Mouse (Mus musculus): Measurements from ENCODE around the gene Lamtor3.
"Not testable (repeated sequence)": the region's sequence is repeated elsewhere in the genome, so short reads cannot be mapped to it uniquely, and the experiment has no call there.

Lamtor3 gene

DNA sequence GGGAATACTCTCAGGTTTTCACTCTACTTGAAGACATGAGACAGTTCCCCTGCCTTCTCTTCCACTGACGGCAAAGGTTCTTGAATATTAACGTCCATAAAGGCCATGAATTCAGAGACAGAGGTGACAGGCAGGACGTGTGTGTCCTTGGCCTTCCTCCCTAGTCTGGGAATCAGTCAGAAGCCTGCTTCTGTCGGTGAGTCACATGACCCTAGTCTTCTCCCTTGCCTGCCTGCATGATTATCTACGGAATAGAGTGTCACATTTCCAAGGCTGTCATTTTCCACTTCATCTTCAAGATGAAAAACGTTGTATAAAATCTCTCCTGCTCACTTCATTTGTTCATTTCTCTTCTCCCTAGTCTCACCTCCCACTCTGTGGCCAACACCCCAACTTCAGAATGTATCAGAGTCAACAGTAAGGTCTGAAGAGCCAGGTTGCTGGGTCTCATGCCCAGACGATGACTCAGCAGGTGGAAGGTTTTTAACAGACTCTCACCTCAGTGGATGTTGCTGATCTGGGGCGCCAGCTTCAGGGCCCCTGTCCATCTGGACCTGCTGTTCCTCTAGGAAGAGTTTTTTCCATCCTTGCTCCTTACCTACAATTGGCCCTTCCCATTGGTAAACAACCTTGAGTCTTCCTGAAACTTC lies 43.6 kb downstream of the Lamtor3 start:
- DNase-seq (ENCODE audit: low read depth, low spot score), result no peak

DNA sequence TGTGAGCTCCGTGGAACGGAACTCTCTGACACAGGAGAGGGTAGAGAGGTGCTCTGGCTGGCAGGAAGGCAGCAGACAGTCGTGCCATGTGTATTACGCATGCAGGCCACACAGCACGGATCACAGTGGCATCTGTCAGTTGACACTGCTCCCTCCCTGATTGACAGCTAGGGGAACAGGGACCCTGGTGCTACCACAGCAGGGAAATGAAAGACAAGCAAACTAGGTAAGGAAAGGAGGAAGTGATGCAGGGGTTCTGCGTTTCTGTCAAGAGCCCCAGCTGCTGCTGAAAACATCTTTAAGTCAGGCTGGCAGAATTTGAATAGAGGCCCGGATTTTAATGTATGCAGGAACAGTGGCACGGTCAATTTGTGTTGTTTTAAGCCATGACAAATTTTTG lies 45.2 kb downstream of the Lamtor3 start:
- no peak for DNase-seq (ENCODE audit: low read depth, low spot score)

DNA sequence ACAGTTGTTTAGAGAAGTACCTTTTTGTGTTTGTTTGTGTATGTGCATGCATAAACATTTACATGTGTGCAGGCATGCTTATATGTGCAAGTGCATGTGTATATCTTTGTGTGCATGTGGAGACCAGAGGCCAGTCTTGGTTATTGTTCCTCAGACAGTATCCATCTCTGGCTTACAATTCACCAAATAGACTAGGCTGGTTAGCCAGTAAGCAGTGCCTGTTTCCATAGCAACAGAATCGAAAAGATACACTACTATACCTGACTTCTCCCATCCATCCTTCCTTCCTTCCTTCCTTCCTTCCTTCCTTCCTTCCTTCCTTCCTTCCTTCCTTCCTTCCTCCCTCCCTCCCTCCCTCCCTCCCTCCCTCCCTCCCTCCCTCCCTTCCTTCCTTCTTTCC lies 45.7 kb downstream of the Lamtor3 start:
- not testable (repeated sequence) for DNase-seq (ENCODE audit: low read depth, low spot score)

DNA sequence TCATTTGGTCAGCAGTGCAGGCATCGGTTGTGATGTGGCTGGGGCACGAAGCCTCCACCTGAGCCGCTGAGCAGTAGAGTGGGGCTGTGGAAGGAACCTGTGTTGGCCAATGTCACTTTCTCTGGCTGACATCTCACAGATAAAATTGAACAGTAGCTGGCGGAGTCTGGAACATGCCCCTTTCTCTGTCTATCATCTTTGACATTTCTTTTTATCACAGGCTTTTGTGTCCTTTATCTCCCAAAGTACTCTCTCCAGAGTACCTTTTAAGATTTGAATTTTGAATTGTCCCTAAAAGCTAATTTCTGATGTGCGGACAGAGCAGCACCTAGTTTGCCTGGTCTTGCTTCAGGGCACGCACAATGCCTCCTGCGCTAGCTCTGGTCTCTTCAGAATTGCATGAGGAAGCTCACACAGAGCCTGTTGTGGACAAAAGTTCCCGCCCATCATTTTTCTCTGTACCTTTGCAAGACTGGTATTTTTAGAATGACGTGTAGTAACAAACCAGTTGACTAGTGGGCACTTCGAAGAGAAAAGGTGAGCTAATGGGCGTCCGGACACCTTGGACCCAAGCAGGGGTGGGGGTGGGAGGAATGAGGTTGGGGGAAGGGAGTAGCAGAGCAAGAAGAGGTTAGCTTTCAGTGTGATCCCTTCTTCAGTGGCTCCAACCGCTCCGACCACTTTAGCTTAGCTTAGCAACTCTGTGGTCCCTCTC lies 50.0 kb downstream of the Lamtor3 start:
- DNase-seq (ENCODE audit: low read depth, low spot score), result no peak

DNA sequence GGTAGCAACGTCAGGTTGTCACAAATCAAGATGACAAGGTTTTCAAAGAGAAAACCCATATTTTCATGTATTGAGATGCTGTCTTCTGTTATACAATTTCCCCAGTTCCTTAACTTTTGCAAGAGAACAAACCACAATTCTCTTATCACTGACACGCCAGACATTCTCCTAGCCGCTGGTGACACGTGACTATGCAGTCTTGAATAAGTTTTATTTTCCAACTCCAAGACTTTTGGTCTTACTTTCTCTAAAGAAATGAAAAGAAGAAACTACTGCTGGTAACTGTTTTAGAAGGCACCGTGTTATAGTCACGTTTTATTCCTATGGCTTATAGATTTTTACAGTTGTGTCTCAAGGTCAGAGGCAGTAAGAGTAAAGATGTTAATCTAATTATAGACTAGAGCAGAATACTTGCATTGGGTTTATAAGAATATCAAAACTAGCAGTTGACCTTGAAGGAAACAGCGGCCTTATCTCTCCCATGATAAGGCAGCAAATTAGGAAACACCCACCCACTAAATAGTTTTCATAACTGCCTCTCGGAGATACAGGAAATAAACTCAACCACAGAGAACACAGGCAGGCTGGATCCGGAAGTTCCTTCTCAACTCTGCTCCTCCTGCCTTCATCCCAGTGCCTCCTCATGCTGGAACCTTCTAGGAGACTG lies 50.6 kb downstream of the Lamtor3 start:
- peak; percentile 73 for DNase-seq (ENCODE audit: low read depth, low spot score)

DNA sequence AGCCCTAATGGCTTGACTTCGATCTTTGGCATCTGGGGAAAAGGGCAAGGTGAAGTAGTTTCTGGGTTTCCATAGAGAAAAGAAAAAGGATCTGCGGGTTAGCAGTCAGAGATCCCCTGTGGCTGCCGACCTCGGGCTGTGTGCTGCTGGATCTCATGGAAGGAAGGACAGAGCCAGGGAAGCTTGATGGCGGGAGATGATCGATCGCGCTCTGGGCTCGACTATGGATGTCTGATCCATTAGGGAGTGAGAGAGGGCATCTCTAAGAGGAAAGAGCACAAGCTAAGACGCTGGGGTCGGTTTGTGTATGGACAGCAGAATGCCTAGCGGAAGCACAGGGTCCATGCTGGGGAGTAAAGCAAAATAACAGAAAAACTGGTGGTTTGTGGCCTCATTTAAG lies 51.6 kb downstream of the Lamtor3 start:
- no peak for DNase-seq (ENCODE audit: low read depth, low spot score)

DNA sequence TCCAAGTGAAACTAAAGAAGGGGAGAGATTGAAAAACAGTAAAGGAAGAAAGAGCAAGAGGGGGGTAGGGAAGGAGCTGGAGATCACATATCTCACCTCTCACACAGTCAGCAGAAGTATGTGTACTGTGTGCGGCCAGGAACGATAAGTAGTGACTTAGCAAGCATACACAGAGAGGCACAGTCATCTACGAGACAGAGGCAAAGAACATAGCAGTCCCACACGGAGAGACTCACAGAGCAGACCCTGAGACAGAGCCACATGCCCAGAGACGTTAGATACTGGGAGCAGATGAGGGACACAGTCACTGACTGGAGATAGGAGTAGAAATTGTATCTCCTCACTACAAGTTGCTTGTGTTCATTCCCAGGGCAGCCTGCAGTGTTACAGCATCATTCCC lies 53.9 kb downstream of the Lamtor3 start:
- no peak for DNase-seq (ENCODE audit: low read depth, low spot score)

DNA sequence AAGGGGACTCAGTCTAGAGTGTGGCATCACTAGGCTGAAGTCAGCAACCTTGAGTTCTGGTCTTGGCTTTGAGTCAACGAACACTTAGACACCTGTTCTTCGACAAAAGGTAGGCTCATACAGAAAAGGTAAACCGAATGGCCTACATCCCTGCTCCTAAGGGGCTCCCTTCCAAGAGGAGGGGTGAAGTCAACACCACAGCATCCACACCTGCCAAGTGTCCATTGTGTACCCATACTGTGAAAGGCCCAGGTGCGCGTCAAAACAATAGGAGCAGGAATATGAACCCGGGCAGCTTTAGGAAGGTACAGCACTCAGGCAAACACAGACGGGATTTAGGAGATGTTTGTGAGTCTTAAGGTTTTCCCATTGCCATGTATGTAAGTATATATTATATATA lies 54.7 kb downstream of the Lamtor3 start:
- no peak for DNase-seq (ENCODE audit: low read depth, low spot score)

DNA sequence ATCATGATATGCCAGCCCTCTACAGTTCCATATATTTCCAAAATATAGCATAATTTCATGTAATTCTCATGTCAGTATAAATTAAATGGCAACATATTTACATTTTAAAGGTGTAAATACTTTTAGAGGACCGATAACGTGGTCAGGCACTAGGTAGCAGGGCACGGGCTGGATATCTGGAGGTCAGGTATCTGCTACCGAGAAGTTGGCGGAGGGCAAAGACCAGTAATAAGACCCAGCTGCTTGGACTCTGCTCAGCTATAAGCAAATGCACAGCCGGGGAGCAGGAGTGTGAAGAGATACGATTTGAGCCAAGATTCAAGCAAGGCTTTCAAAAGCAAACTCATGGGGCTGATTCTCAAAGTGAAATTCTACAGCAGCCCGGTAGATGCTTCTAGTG lies 56.0 kb downstream of the Lamtor3 start:
- no peak for DNase-seq (ENCODE audit: low read depth, low spot score)

DNA sequence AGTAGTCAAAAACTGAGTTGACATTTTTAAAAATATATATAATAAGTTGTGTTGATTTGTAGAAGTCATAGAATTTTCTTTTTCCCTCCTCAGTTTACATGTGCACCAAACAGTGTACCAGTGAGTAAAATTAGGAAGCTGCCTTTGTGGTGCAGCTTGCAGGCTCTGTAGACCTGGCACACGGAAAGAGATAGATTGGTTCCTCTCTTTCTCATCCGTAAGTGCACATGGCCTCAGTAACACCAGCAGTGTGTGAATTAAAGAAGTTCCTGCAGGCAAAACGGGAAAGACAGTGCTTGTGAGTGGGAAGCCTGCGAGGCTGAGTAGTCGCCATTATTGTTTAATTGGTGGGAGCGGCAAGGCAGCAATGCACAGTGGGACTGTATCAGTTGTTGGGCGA lies 57.1 kb downstream of the Lamtor3 start:
- DNase-seq (ENCODE audit: low read depth, low spot score), result no peak

DNA sequence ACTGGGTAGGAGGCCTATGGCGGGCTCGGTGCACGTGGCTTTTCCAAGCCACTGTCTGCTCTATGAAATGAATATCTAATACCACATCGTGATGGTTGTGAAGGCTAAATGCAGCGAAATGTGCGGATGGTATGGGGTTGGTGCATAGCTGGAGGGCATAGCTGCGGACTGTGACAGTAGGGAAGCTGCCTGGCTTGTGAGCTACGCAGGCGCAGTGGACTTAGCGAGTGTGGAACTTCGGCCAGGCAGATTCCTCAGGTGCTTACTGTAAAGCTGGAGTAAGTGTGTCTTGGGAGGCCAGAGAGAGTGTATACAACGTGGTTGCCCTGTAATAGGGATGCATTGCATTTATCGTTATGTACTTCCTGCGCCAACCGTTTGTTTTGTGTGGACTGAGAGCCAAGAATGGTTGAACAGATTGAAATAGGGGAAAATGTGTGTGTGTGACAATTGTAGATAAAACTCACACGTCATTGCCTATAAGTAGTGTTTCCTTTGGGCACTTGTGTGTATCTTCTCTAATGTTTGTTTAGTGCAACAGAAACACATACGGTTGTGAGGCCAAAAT lies 57.6 kb downstream of the Lamtor3 start:
- no peak for DNase-seq (ENCODE audit: low read depth, low spot score)

DNA sequence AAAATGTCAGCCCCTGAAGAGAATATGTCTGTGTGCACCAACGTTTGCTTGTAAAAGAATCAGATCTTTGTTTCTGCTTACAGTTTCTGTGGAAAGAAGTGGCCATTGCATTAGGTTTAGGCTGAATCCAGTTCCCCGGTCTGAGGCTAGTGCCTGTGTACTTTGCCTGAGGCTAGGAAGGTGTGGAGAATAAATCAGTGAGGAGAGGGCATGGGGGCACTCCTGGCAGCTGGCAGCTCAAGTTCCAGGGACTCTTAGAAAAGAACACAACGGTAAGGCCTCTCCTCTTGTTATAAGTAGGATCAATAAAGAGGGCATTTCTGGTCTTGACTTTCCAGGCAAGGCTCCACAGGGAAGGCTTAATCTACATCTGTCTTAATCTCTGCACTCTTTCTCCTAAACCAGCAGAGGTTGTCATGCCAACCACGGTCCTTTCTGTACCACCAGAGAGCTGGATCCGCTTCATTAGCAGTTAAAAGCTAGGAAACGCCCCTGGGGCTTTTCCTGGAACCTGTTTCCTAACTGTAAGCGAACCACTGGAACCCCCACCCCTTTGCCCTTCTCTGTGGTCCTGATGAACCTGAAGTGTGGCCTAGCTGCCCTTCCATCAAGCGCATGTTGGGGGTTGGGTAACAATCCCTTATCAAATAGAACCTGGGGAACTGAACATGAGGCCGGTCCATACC lies 58.8 kb downstream of the Lamtor3 start:
- no peak for DNase-seq (ENCODE audit: low read depth, low spot score)

DNA sequence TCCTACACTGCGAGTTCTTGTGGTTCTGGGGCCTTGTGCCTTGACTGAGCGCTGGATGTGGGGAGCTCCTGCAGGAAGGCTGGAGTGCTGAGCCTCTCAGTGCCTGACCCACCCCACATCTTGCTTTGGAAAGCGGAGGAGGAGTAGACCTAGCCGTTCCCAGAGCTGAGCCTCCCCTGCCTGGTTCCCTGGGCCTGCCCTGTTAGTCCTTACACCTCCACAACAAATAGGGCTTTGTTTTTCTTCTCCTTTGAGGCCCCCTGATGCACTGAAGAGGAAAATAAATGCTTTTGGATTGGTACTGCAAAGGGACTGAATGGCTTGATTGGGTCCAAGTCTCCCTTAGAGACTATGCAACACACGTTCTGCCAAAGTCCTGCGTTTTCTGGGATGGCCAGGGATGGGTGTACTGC lies 59.3 kb downstream of the Lamtor3 start:
- DNase-seq (ENCODE audit: low read depth, low spot score), result no peak

DNA sequence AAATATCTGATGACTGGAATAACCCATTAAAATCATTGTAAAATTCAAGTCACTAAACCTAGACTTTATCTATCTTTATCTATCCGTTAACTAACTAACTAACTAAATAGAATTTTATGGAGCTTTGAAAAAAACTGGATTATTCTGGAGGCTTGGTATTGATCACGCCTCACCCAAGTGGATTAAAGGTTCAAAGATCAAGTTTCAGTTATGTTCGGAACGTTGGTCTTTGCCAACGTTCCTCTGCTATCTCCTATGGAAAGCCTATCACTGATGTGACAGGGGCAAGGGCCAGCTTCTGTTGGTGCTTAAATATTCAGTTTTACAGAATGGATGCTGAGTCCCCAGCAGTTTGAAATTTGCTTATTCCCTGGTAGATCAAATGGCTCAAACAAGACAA lies 59.9 kb downstream of the Lamtor3 start:
- DNase-seq (ENCODE audit: low read depth, low spot score), result no peak

Measured in CD4-positive helper T cell, adult 2 months (primary cell).